Mouse (Mus musculus) neutrophil, adult 83 days (primary cell): Measurements from ENCODE around the gene Tuba3b. TPM values are rescaled to one million over a fixed set of nuclear protein-coding genes. Genes with fewer than 3 reads are reported as not detected.

Experiments
- total RNA-seq, 2 experiments: library from RNA; stranded (reverse); gene quantifications; one replicate each; pipeline ENCODE4 v1.2.4; 2023

Tuba3b gene
- not detected for total RNA-seq

GRCm38 (mm10) chr6:145615666-145616210 lies at the start of gene Tuba3b:
Tuba3b (plus strand) TSS chr6:145615757.

DNA sequence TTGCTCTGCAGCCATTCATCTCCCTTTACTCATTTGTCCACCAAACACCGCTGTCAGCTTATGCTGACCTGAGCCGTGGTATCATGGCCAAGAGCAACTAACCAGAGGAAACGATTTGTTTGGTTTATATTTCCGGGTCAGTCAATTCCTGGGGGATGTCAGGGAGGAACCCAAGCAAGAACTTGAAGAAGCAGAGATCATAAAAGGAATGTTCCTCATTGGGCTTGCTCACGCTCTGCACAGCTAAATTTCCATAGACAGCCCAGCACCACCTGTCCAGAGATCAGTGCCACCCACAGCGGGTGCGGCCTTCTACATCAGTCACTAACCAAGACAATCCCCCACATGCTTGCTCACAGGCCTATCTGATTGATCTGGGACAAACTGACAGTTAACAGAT lies 1.3 kb upstream of the Tuba3b start, which contains the start of gene Lmntd1:
Lmntd1 (minus strand) TSS at position 101 of the 400 bp plus-strand sequence.

Other genes with a start within 250 kb of the Tuba3b start
- not detected for gene Lmntd1, start 1.4 kb upstream of the Tuba3b start, total RNA-seq
- 1 to 10 TPM; 4.9 to 9.7 TPM for gene Rassf8, start 131.0 kb downstream of the Tuba3b start, total RNA-seq
- gene Bhlhe41, start 249.8 kb downstream of the Tuba3b start, total RNA-seq: under 1 TPM; 0.13 to 0.20 TPM